Mouse (Mus musculus): ENCODE measurements around the gene Parp2.
"Not testable (repeated sequence)": the region's sequence is repeated elsewhere in the genome, so short reads cannot be mapped to it uniquely, and the experiment has no call there.

Gene Parp2

GRCm38 (mm10) chr14:50829878-50830277 is 22.2 kb downstream of the Parp2 start:
- DNase-seq (ENCODE audit: low read depth, low spot score): no peak

DNA sequence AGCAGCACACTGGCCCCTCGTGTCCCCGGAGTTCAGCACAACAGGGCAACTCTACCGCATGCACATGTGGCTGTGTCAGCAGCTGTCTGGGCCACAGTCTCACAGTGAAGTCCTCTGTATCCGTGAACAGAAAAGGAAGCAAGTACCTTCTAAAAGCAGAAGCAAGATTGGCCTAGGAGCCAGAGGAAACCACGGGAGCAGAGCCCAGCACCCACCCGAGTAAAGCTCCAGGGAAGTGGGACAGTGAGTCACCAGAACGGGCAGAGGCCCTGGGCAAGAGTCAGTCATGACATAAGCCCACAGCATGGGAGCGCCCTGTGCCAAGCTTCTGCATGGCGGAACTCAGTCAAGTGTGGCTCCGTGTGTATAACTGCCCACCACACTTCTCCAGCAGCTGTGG is 26.3 kb downstream of the Parp2 start:
- DNase-seq (ENCODE audit: low read depth, low spot score): no peak

GRCm38 (mm10) chr14:50834435-50834834 is 26.8 kb downstream of the Parp2 start:
- no peak for DNase-seq (ENCODE audit: low read depth, low spot score)

- no peak for DNase-seq (ENCODE audit: low read depth, low spot score)
These were observed 29.6 kb downstream of the Parp2 start for GRCm38 (mm10) chr14:50837236-50837635.

- no peak for DNase-seq (ENCODE audit: low read depth, low spot score)
These were observed 48.1 kb downstream of the Parp2 start for GRCm38 (mm10) chr14:50855788-50856187.

DNA sequence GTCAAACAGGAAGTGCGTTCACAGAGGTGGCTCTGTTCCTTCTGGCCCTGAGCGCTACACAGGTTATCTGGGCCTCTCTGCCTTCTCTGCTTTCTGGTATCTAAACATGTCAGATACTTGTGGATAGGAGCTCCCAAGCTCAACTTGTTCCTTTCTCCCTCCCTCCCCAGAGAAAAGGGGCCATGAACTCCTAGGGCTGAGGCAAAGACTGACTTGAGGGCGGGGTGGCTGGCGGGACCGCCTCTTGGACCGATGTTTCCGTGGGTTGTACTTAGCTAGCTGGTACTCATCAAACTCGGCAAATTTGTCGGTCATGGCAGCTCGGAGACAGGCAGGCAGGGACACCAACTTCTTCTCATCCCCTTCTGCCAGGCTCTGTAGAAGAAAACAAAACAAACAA is 55.0 kb downstream of the Parp2 start:
- no peak for DNase-seq (ENCODE audit: low read depth, low spot score)

DNA sequence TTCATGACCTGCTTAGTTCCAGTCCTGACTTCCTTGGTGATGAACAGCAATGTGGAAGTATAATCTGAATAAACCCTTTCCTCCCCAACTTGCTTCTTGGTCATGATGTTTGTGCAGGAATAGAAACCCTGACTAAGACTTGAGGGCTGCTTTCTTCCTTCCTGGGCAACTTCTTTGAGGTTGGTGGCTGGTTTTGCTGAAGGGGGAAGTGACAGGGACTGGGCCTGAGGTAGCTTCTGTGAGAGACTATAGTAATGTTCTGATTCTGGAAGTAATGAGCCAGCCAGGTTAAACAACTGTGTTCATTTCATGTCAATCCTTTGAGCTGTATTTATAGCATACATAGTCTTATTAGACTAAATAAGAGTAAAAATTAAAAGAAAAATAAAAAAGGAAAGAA is 57.4 kb downstream of the Parp2 start:
- DNase-seq (ENCODE audit: low read depth, low spot score): not testable (repeated sequence)

DNA sequence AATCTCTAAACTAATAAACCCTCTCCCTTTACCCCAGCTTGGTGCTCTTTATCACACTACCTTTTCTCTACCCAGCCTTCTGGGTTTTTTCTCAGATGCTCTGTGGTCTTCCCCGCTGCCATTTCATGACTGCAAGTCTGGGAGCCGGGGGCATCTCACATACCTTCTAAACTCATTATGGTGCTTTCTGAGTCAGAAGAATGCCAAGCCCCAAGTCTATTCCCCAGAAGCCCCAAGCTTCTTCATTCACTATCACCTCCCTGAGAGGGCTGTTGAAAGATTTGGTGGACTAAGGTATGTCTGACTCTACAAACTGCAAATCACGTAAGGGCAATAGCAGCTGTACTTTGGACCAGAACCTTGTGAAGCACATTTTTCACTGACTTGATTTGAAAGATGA is 59.3 kb downstream of the Parp2 start:
- no peak for DNase-seq (ENCODE audit: low read depth, low spot score)

GRCm38 (mm10) chr14:50868211-50868610 is 60.6 kb downstream of the Parp2 start:
- DNase-seq (ENCODE audit: low read depth, low spot score): no peak

GRCm38 (mm10) chr14:50868656-50869055 is 61.0 kb downstream of the Parp2 start:
- no peak for DNase-seq (ENCODE audit: low read depth, low spot score)

DNA sequence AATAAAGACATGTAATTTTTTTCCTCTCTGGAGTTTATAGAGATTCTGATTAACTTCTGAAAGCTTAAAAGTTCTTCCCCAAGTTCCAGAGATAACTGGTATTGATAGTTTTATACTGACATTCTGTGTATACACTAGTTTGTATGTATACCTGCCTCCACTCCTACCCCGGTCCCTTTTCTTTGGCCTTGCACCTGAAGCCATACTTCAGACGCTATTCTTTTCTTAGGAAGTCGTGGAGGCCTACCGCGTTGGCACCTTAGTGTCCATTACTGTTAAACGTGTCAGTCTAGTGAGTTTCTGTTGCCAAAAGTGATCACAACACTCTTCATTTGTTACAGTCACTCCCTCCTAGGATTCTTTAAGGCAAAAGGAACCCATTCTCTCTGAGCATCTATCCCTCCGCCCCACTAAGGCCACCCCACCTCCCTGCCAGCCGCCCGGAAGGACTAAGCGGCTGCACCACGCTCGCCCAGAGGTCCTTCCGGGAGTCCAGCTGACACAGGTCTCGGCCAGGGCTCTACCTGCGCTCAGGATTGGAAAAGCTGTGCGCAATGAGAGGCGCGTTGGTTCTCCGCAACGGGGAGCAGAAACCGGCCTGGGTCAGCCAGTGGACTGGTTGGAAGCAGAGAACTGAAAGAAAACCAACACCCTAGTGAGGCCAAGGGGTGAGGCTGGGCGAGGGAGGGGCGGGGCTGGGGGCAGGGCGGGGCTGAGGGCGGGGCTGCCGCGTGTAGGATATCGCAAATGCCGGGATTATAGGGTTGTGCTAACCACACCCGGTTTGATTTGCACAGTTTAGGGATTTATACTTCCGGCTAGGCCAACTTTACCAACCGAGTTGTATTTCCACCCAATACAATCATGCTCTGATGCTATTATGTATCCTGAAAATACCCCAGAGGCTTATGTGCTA is 62.5 kb downstream of the Parp2 start, which contains the start of gene Tep1:
Tep1 (minus strand) TSS at position 672 of the 916 bp plus-strand sequence.
- DNase-seq (ENCODE audit: low read depth, low spot score): peak; percentile 86

DNA sequence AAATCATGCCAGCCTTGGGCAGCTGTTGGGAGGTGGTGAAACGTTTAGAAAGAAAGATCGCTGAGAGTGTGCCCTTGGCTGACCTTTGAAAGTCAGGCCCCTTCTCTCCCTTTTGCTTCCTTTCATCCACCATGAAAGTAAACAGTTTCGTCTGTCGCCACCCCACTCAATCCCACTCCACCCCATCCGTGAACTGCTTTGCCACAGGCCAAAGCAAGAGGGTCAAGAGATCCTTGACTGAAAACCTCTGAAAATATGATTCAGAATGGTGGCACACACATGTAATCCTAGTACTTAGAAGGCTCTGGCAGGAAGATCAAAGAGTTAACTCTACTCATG is 63.1 kb downstream of the Parp2 start:
- no peak for DNase-seq (ENCODE audit: low read depth, low spot score)
